Mouse (Mus musculus) macrophage (primary cell): ENCODE results near the gene Pik3r5. TPM values are rescaled to one million over a fixed set of nuclear protein-coding genes. Genes with fewer than 3 reads are reported as not detected.

Source experiments
- H3K27ac ChIP-seq: fragments of 350-480 bp; formaldehyde crosslinking; 2 replicates; pipeline ENCODE4 v1.9.0; 2021
- H3K36me3 ChIP-seq: fragments of 350-480 bp; formaldehyde crosslinking; 2 replicates; pipeline ENCODE4 v1.9.0; 2021; ENCODE audit errors: inconsistent target
- H3K4me3 ChIP-seq: fragments of 350-480 bp; formaldehyde crosslinking; 2 replicates; pipeline ENCODE4 v1.9.0; 2021; ENCODE audit errors: inconsistent target
- H3K79me2 ChIP-seq: fragments of 350-480 bp; formaldehyde crosslinking; 2 replicates; pipeline ENCODE4 v1.9.0; 2021; ENCODE audit errors: inconsistent target
- WGBS: methylation state at CpG from one replicate; pipeline ENCODE4 v1.1.7; 2026; ENCODE audit warnings: inconsistent platforms; ENCODE audit not compliant: missing documents; 5-methylcytosine and 5-hydroxymethylcytosine counted together
- polyA plus RNA-seq: library from polyadenylated mRNA; stranded (reverse); fragments of 250-400 nt; gene quantifications from 3 replicates; pipeline ENCODE4 v1.2.4, GENCODE M21; 2018; ENCODE audit warnings: inconsistent platforms

Gene Pik3r5
- polyA plus RNA-seq, 1 experiment from 2014 or later: 120 TPM

GRCm38 (mm10) chr11:68521352-68521751 lies 89.4 kb downstream of the Pik3r5 start:
- 63% methylated on average over 5 of the region's 5 CpGs for WGBS
- H3K4me3 ChIP-seq: no peak overlapping the region
- peak overlapping the region; percentile 43 for H3K27ac ChIP-seq
- H3K79me2 ChIP-seq: peaks cover 47% of the 10 kb centered on the region; the same call in 1 of the 2 replicates
- peaks cover 18% of the 10 kb centered on the region for H3K36me3 ChIP-seq

DNA sequence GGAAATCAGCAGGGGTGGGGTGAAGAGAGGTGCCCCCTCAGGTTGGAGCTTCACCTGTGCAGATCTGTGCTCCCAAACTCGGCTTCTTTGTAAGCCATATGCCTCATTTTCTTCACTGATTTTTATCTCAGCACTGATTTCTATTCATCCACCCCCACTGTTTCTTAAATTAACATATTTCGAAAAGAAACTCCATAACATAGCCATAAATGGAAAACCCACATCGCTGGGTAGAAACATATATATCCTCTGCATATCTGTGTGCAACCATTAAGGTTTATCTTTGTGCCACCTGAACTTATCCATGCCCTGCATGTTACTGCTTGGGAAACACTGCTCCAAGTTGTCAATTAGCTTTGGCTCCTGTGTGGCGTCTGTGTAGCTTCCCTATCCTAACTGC lies 94.5 kb downstream of the Pik3r5 start:
- H3K4me3 ChIP-seq: no peak overlapping the region
- H3K27ac ChIP-seq: no peak overlapping the region
- 98% methylated on average over 4 of the region's 4 CpGs for WGBS
- H3K79me2 ChIP-seq: peaks cover 24% of the 10 kb centered on the region; the same call in 1 of the 2 replicates
- H3K36me3 ChIP-seq: peaks cover 68% of the 10 kb centered on the region

DNA sequence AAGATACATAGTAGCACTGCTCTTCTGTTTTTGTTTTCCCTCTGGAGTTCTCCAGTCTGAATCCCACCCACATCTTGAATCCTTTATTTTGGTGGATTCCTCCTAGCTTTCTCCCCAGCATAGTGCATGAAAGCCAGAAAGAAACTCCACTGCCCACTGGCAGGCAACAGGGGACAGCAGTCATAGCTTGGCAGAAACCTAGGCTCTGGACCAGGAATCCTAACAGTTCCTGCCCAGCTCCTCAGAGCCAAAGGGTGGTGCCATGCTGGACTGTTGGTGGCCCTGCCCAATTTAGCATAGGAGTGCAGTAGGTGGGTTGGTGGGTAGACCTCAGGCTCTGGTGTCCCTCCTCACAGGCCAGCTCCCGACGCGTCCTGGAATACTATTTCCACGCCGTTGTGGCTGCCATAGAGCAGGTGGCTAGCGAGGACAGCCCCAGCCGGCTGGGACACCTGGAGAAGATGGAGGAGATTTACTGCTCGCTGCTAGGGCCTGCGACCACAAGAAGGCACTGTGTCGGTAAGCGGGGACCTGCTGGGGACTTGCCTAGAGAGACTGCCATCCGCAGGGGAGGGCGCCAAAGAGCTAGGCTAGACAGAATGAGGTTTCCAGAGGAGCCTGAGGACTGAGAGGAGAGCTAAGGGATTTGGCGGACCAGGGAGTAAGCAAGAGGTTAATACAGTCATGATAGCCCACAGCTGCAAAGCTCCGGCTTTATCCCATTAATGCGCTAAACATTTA lies 99.3 kb downstream of the Pik3r5 start:
- Histone ChIP-seq H3K4me3 (no peak overlapping the region), H3K27ac (no peak overlapping the region), H3K79me2 (no peaks in the 10 kb centered on the region), H3K36me3 (peaks cover 95% of the 10 kb centered on the region)
- WGBS: 65% methylated on average over 16 of the region's 16 CpGs

DNA sequence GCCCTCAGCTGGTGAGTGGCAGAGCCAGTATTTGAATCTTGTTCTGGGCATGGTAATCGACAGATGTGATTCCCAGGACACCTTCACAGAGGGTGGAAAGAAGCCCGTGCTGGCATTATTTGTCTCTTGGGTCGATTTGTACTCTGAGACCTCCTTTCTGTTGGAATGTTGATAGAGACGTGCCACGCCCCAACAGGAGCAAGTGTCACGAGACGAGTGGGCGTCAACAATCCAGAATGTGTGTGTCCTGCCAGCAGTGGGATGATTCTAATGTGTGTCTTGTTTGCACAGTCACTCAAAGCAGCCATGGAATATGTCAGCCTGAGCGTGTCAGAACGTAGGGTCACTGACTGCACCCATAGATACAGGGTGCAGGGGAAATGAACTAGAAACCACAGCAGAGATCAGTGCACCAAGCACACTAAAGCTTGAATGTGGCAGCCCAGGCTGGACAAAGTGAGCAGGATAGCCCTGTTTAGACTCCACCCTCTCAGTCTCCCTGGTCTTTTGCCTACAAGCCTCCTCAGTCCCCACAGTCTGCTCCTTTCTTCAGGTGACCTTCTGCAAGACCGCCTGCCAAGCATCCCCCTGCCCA lies 100.1 kb downstream of the Pik3r5 start:
- Histone ChIP-seq H3K36me3 (peaks cover 92% of the 10 kb centered on the region), H3K79me2 (no peaks in the 10 kb centered on the region), H3K4me3 (no peak overlapping the region), H3K27ac (no peak overlapping the region)
- 94% methylated on average over 11 of the region's 11 CpGs for WGBS

GRCm38 (mm10) chr11:68532773-68533172 lies 100.9 kb downstream of the Pik3r5 start:
- Histone ChIP-seq H3K79me2 (no peaks in the 10 kb centered on the region), H3K36me3 (peaks cover 88% of the 10 kb centered on the region), H3K27ac (no peak overlapping the region), H3K4me3 (no peak overlapping the region)
- 70% methylated on average over 5 of the region's 5 CpGs for WGBS

DNA sequence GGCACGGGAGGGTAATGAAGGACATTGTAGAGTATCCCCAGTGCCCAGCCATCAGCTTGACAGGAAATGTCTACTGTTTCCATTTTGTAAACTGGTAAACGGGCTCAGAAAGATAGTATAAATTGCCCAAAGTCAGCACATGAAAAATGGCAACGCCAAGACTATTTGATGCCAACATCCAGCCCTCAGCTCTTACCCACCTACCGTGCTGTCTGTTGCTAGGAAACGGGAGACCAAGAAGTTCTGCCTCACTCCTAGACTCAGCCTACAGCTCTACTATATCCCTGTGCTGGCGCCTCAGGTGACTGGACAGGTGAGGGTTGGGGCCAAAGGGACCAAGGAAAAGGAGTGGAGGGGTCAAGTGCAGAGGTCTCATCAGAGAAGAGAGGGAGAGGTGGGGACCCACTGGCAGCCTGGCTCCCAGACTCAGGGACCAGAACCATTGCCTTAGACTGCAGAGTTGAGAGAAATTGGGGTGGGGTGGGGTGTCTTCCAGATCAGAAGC lies 102.1 kb downstream of the Pik3r5 start:
- 91% methylated on average over 6 of the region's 6 CpGs for WGBS
- peaks cover 84% of the 10 kb centered on the region for H3K36me3 ChIP-seq
- H3K79me2 ChIP-seq: no peaks in the 10 kb centered on the region
- no peak overlapping the region for H3K4me3 ChIP-seq
- H3K27ac ChIP-seq: no peak overlapping the region

- H3K27ac ChIP-seq: no peak overlapping the region
- H3K79me2 ChIP-seq: no peaks in the 10 kb centered on the region
- 79% methylated on average over 4 of the region's 4 CpGs for WGBS
- H3K4me3 ChIP-seq: no peak overlapping the region
- peaks cover 82% of the 10 kb centered on the region; the same call in 1 of the 2 replicates for H3K36me3 ChIP-seq
Observed at GRCm38 (mm10) chr11:68536026-68536425, 104.1 kb downstream of the Pik3r5 start.

- 54% methylated on average over 4 of the region's 4 CpGs for WGBS
- Histone ChIP-seq H3K36me3 (peaks cover 79% of the 10 kb centered on the region; the same call in 1 of the 2 replicates), H3K27ac (no peak overlapping the region), H3K79me2 (no peaks in the 10 kb centered on the region), H3K4me3 (no peak overlapping the region)
Observed at GRCm38 (mm10) chr11:68536465-68536864, 104.5 kb downstream of the Pik3r5 start.

DNA sequence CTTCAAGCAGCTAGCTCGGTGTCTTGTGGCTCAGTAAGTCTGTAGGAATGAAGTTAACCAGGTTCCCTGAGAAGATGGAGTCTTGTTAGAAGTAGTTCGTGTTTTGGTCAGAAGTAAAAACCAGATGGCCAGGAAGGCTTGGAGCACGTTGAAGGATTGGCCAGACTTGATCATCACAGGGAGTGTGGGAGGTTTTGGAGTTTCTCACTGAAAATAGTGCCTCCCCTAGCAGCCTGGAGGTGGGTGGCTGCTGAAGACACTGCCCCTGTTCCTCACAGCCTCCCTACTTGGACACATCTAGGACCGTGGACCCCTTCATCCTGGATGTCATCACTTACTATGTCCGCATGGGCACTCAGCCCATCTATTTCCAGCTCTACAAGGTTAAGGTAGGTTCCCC lies 107.7 kb downstream of the Pik3r5 start:
- Histone ChIP-seq H3K36me3 (peaks cover 66% of the 10 kb centered on the region), H3K4me3 (no peak overlapping the region), H3K27ac (no peak overlapping the region), H3K79me2 (no peaks in the 10 kb centered on the region)
- WGBS: 86% methylated on average over 5 of the region's 5 CpGs

GRCm38 (mm10) chr11:68544554-68544953 lies 112.6 kb downstream of the Pik3r5 start:
- Histone ChIP-seq H3K27ac (no peak overlapping the region), H3K79me2 (no peaks in the 10 kb centered on the region), H3K36me3 (peaks cover 56% of the 10 kb centered on the region), H3K4me3 (no peak overlapping the region)
- WGBS: 81% methylated on average over 6 of the region's 8 CpGs

- no peak overlapping the region for H3K4me3 ChIP-seq
- H3K36me3 ChIP-seq: peaks cover 55% of the 10 kb centered on the region
- no peak overlapping the region for H3K27ac ChIP-seq
- H3K79me2 ChIP-seq: no peaks in the 10 kb centered on the region
- WGBS: 67% methylated on average over 7 of the region's 7 CpGs
Observed at GRCm38 (mm10) chr11:68545172-68545571, 113.3 kb downstream of the Pik3r5 start.

DNA sequence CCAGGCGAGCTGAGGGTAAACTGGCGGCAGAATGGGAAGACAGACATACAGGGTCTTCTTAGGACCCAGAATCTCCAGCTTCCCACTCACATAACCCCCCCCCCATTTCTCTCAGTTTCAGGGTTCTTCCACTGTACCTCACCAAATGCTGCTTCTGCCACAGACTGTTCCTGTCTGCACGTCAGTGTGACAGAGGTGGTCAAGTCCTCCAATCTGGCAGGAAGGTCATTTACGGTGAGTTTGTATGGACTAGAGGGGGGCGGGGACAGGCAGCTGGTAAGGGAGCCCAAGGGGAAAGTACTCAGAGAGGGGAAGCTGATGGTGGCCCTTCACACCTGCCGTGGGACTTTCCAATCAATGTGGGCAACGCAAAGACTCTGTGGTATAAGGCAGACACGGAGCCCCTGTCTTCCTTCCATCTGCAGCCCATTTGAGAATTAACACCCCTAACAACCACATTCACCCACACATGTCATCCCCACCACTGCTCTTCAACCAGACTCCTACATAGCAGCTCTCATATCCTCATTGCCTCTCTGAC lies 113.8 kb downstream of the Pik3r5 start:
- H3K4me3 ChIP-seq: no peak overlapping the region
- no peaks in the 10 kb centered on the region for H3K79me2 ChIP-seq
- no peak overlapping the region for H3K27ac ChIP-seq
- 69% methylated on average over 8 of the region's 8 CpGs for WGBS
- peaks cover 55% of the 10 kb centered on the region for H3K36me3 ChIP-seq
